Mouse (Mus musculus): ENCODE measurements around the gene Zfp646. TPM values are rescaled to one million over a fixed set of nuclear protein-coding genes. Genes with fewer than 3 reads are reported as not detected.

Gene Zfp646
- polyA plus RNA-seq (2012; rRNA removed; ENCODE audit: low replicate concordance), result 12.4 and 27.7 TPM in 2 replicates

DNA sequence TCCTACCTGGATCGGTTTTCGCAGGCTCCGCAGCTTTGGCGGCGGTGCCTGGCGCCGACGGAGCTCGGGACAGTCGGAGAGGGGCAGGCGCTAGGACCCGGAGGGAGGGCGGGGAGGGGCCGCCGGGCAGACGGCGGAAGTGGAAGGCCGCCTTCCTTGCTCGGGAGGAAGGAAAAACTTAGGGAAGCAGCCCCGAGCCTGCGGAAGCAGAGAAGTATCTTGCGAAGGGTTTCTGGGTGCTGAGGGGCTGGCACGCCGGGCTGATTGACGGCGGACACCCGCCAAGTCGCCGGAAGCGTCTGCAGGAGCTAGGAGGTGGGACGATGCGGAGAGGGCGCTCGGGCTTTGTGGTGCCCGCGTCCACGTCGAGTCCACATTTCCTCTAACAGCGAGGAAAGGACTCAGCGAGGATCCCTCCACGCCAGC is at the start of gene Zfp646:
Gene Zfp646, plus strand, starts transcription at position 181 of the 426 bp plus-strand sequence.

DNA sequence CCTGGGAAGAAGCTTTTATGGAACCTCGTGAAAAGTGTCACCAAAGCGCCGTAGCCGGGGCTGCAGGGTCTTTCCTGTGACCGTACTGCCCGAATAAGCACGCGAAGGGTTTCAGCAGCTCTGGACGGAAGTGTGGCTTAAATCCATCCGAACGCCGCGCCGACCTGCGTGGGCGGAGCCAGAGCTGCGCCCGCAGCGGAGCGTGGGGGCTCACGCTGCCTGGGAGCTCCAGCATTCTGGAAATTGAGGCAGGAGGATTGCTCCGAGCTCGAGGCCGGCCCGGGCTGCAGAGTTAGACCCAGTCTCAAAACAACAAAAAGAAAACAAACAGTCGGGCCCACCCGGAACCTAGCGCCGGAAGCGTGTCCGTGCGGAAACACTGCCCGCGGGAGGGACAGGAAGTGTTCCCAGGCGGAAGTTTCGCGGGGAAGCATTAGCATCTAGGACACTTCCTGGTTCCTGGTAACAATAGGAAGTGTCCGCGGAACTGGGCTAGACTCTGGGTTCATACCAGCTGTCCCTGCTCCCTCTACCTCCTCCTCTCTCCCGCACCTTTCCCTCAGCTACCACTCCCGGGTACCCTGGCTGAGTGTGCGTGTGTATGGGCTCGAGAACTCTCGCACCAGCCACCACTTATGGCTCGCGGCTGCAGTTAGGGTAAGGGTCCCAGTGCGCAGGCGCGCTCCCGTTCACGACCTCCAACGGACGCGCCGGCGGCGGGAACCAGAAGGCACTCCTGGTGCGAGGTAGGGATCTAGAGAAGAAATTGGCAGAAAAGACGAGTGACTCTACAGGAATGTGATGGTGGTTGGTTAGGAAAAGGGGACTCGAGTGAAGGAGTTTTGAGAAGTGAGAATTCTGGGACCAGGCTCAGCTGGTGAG is 687 bp downstream of the Zfp646 start, which contains the start of gene Zfp668:
Gene Zfp668, minus strand, starts transcription at position 362 of the 882 bp plus-strand sequence.

DNA sequence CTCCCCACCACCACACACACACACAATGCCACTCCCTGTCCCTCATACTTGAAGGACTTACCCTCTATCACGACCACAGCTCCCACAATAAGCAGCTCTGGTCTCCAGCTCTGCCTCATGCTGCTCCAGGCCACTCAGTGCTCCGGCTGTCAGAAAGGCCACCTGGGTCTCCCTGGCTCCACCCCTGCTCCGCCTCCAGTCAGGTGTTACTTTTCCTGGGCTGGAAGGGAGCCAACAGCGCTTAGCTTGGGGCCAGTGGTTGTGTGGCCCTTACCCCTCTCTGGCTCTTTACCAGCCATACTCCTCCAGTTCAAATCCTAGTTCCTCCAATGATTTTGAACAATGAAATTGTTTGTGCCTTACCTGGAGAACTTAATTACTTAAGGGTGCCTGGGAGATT is 14.8 kb downstream of the Zfp646 start, which contains the start of gene Prss53:
Gene Prss53, minus strand, starts transcription at position 173 of the 400 bp plus-strand sequence.

DNA sequence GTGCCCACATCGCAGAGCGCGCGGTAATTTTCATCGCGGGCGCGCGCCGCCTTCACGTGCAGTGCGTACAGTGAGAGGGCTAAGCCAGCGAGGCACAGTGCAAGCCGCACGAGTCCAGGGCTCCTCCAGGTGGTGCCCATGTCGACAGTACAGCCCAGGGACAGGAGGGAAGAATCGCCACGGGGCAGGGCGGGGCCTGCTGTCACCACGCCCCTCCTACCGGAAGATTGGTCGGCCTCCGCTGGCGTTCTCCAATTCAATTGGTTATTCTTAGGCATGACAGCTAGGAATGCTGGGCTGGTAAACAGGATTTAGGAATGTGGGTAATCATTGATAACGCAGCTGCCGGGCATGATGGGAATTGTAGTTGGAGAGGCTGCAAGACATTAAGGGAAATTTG is 19.4 kb downstream of the Zfp646 start, which contains the start of the genes Gm21974 and Vkorc1:
Gene Gm21974, minus strand, starts transcription at position 13 of the 400 bp plus-strand sequence.
Gene Vkorc1, minus strand, starts transcription at position 176 of the 400 bp plus-strand sequence.

DNA sequence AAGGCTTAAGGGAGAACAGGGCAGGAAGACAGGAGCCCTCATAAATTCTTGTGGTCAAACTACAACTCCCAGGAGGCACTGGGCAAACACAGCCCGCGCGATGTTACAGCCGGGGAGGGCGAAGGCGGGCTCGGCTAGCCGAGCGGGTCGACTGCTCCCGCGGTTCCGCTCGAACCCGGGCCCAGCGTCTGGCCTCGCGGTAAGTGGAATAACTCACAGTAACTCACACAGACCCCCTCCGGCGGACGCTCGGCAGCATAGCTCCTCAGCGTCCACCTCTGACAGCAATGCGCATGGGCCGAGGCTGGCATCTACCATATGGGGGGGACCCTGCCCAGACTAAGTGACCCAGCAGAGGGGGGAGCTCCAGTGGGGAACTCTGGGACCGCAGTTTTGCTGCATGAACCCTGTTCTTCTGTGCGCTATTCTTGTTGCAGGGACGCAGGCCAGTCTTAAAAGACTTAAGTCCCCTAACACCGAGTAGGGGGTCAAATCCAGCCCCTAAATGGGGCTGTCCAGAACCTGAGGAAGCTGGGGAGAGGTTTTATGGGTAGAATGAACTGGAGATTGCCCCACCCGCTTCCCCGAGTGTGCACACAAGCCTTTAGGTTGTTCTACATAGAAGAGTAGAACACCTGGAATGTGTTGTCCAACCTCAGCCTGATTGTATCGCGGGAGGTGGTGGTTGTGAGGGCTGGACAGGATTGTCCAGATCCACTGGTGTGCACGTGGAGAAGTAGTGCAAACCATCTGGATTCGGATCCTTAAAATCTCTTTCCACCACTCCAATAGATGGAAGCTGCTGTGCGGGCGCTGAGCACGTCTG is 28.2 kb downstream of the Zfp646 start, which contains the start of gene Bckdk:
Gene Bckdk, plus strand, starts transcription at position 112 of the 826 bp plus-strand sequence.

DNA sequence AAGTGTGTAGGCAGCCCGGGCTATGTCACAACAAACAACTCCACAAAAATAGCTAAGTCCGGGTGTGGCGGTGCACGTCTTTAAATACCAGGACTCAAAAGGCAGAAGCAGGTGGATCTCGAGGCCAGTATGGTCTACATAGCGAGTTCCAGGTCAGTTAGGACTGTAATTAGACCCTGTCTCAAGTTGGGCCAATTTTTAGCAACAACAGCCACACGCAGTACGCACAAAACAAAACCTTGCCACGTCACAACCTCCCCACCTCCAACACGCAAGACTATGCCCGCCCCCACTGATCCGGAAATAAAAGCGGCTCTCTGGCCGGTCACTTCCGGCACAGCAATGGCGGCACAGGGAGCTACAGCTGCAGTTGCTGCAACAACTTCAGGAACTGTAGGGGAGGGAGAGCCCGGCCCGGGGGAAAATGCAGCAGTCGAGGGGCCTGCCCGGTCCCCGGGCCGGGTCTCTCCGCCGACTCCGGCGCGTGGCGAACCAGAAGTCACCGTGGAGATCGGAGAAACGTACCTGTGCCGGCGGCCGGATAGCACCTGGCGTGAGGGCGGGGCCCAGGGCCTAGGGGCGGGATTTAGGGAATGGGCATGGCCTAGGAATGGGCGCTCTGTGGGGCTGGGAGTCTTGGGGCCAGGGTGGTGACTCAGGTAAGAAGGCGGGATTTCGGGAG is 36.3 kb downstream of the Zfp646 start, which contains the start of gene Kat8:
Gene Kat8, plus strand, starts transcription at position 327 of the 682 bp plus-strand sequence.

DNA sequence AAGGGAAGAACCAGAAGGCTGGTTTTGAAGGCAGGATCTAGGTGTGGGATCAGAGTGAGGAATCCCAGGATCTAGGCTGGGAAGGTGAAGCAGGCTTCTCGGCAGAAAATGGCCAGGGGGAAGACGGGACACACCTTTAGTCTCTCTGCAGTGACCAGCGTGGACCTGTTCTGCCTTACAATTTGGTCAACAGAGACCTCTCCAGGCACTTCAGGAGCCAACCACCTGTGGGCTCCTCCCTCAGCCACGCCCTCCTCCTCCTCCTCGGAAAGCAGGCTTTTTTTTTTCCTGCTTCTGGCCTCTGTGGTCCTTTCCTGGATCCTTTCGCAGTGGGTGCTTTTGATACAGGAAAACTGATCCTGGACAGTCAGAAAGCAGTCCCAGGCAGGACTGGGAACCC is 53.9 kb downstream of the Zfp646 start, which contains the start of gene Prss8:
Gene Prss8, minus strand, starts transcription at position 182 of the 400 bp plus-strand sequence.

Other genes starting within 250 kb of the Zfp646 start
- 15.7 and 47.8 TPM in 2 replicates for gene Bcl7c, start 167.3 kb upstream of the Zfp646 start, polyA plus RNA-seq (2012; rRNA removed; ENCODE audit: low replicate concordance)
- 7.2 and 19.4 TPM in 2 replicates for gene Ctf1, start 163.5 kb upstream of the Zfp646 start, polyA plus RNA-seq (2012; rRNA removed; ENCODE audit: low replicate concordance)
- gene Ctf2, start 144.1 kb upstream of the Zfp646 start, polyA plus RNA-seq (2012; rRNA removed; ENCODE audit: low replicate concordance), result 0.06 TPM in 1 of 2 replicates, not detected in the other
- 14.2 and 40.4 TPM in 2 replicates for gene Fbxl19, start 131.7 kb upstream of the Zfp646 start, polyA plus RNA-seq (2012; rRNA removed; ENCODE audit: low replicate concordance)
- gene Orai3, start 106.4 kb upstream of the Zfp646 start, polyA plus RNA-seq (2012; rRNA removed; ENCODE audit: low replicate concordance), result 41.3 and 59.8 TPM in 2 replicates
- 9.2 and 15.6 TPM in 2 replicates for gene Setd1a, start 99.6 kb upstream of the Zfp646 start, polyA plus RNA-seq (2012; rRNA removed; ENCODE audit: low replicate concordance)
- gene Gm49388, start 90.6 kb upstream of the Zfp646 start, polyA plus RNA-seq (2012; rRNA removed; ENCODE audit: low replicate concordance), result not detected in 2 replicates
- 116 and 139 TPM in 2 replicates for gene Hsd3b7, start 75.6 kb upstream of the Zfp646 start, polyA plus RNA-seq (2012; rRNA removed; ENCODE audit: low replicate concordance)
- 93.0 and 101 TPM in 2 replicates for gene Stx4a, start 51.9 kb upstream of the Zfp646 start, polyA plus RNA-seq (2012; rRNA removed; ENCODE audit: low replicate concordance)
- 26.2 and 31.8 TPM in 2 replicates for gene Stx1b, start 51.7 kb upstream of the Zfp646 start, polyA plus RNA-seq (2012; rRNA removed; ENCODE audit: low replicate concordance)
- 4.4 and 8.0 TPM in 2 replicates for gene Zfp668, start 607 bp downstream of the Zfp646 start, polyA plus RNA-seq (2012; rRNA removed; ENCODE audit: low replicate concordance)
- 3.2 and 5.8 TPM in 2 replicates for gene Prss53, start 14.7 kb downstream of the Zfp646 start, polyA plus RNA-seq (2012; rRNA removed; ENCODE audit: low replicate concordance)
- gene Gm21974, start 19.2 kb downstream of the Zfp646 start, polyA plus RNA-seq (2012; rRNA removed; ENCODE audit: low replicate concordance), result not detected in 2 replicates
- gene Vkorc1, start 19.4 kb downstream of the Zfp646 start, polyA plus RNA-seq (2012; rRNA removed; ENCODE audit: low replicate concordance), result 258 and 271 TPM in 2 replicates
- gene Bckdk, start 27.9 kb downstream of the Zfp646 start, polyA plus RNA-seq (2012; rRNA removed; ENCODE audit: low replicate concordance), result 153 and 162 TPM in 2 replicates
- gene Kat8, start 36.3 kb downstream of the Zfp646 start, polyA plus RNA-seq (2012; rRNA removed; ENCODE audit: low replicate concordance), result 17.5 and 22.7 TPM in 2 replicates
- gene Prss8, start 53.9 kb downstream of the Zfp646 start, polyA plus RNA-seq (2012; rRNA removed; ENCODE audit: low replicate concordance), result 0.29 and 50.1 TPM in 2 replicates
- gene Prss36, start 70.5 kb downstream of the Zfp646 start, polyA plus RNA-seq (2012; rRNA removed; ENCODE audit: low replicate concordance), result 27.9 and 44.9 TPM in 2 replicates
- 242 and 409 TPM in 2 replicates for gene Fus, start 91.2 kb downstream of the Zfp646 start, polyA plus RNA-seq (2012; rRNA removed; ENCODE audit: low replicate concordance)
- gene Pycard, start 117.6 kb downstream of the Zfp646 start, polyA plus RNA-seq (2012; rRNA removed; ENCODE audit: low replicate concordance), result 16.0 and 64.4 TPM in 2 replicates
- gene Trim72, start 127.7 kb downstream of the Zfp646 start, polyA plus RNA-seq (2012; rRNA removed; ENCODE audit: low replicate concordance), result 0.24 and 0.90 TPM in 2 replicates
- 22.6 and 22.9 TPM in 2 replicates for gene Itgam, start 186.4 kb downstream of the Zfp646 start, polyA plus RNA-seq (2012; rRNA removed; ENCODE audit: low replicate concordance)
- gene Gm49368, start 186.5 kb downstream of the Zfp646 start, polyA plus RNA-seq (2012; rRNA removed; ENCODE audit: low replicate concordance), result 0.04 and 0.09 TPM in 2 replicates

All from subcutaneous adipose tissue, adult 2 months (tissue).